Mouse (Mus musculus) intestine, postnatal 0 days (tissue): Measurements from ENCODE around the gene Celsr1. TPM values are rescaled to one million over a fixed set of nuclear protein-coding genes. Genes with fewer than 3 reads are reported as not detected.

ENCODE experiments used
- ATAC-seq: fragments of 200-750 bp; cut with Nextera tagmentation; 2 replicates; pipeline ENCODE4 v1.8.0; 2017; ENCODE audit warnings: mild to moderate bottlenecking, moderate TSS enrichment, moderate library complexity
- H3K27ac ChIP-seq: fragments of 300-500 bp; sonication (generic); 2 replicates; pipeline ENCODE4 v1.5.1; 2014; ENCODE audit warnings: mild to moderate bottlenecking, low read depth, low read length, moderate library complexity
- H3K27me3 ChIP-seq: fragments of 300-500 bp; sonication (generic); replicated peaks from 2 replicates; pipeline ENCODE4 v1.6.1; 2014; ENCODE audit warnings: low read length, mixed read lengths; ENCODE audit not compliant: control insufficient read depth, insufficient read depth
- H3K36me3 ChIP-seq: fragments of 300-500 bp; sonication (generic); 2 replicates; pipeline ENCODE4 v1.6.1; 2014; ENCODE audit warnings: mild to moderate bottlenecking, moderate library complexity; ENCODE audit not compliant: control insufficient read depth, insufficient read depth
- H3K4me1 ChIP-seq: fragments of 300-500 bp; sonication (generic); replicated peaks from 2 replicates; pipeline ENCODE4 v1.6.1; 2014; ENCODE audit warnings: antibody characterized with exemption, low read length, mixed read lengths; ENCODE audit not compliant: control insufficient read depth, insufficient read depth
- H3K4me2 ChIP-seq: fragments of 300-500 bp; sonication (generic); replicated peaks from 2 replicates; pipeline ENCODE4 v1.6.1; 2014; ENCODE audit warnings: low read depth, mild to moderate bottlenecking, moderate library complexity
- H3K4me3 ChIP-seq: fragments of 300-500 bp; sonication (generic); 2 replicates; pipeline ENCODE4 v1.5.1; 2014; ENCODE audit warnings: low read depth, low read length
- H3K9ac ChIP-seq: fragments of 300-500 bp; sonication (generic); 2 replicates; pipeline ENCODE4 v1.6.1; 2014; ENCODE audit warnings: mild to moderate bottlenecking, low read depth, low read length
- H3K9me3 ChIP-seq: fragments of 300-500 bp; sonication (generic); 2 replicates; pipeline ENCODE4 v1.6.1; 2016; ENCODE audit warnings: mixed run types; ENCODE audit not compliant: control insufficient read depth
- CTCF ChIP-seq: sonication (generic); IDR thresholded peaks from 2 replicates; pipeline ENCODE4 v1.5.1; 2016; ENCODE audit warnings: low read depth, mild to moderate bottlenecking, control low read depth, antibody characterized with exemption, moderate library complexity
- whole genome bisulfite sequencing: fragments of 180-500 bp; shearing (Covaris S2); extraction: QIAGEN DNeasy Blood & Tissue Kit; methylation state at CpG from one replicate; pipeline ENCODE4 v1.1.7; 2014; 5-methylcytosine and 5-hydroxymethylcytosine counted together
- polyA plus RNA-seq: library from polyadenylated mRNA; unstranded; fragments of >200 nt; fragmentation: Nextera tagmentation; extraction: Ambion mirVana; gene quantifications from 2 replicates; pipeline ENCODE4 v1.2.1, GENCODE M21; 2015

The Celsr1 gene
- polyA plus RNA-seq, 1 experiment from 2014 or later: 0.39 TPM

DNA sequence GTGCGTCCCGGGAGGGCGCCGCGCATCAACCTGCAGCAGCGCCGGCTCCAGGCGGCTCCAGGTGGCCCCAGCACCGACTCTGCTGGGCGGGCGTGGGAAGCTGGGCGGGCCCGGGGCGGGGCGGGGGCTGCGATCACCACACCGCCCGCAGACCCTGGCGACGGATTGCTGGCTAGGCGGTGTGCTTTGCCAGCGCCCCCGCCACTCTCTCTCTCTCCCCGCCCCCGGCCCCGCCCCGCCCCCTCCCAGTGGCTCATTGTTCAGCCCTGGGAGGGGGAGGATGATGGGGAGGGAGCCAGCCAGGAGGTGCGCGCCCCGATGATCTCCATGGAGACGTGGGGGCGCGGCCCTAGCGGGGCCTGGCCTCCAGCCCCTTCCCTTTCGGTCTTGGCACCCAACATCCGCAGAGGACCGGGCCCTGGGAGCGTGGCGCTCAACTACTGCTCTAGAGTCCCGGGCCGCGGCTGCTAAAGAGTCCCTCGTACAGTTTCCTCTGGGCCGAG is 495 bp upstream of the Celsr1 start:
- H3K27ac ChIP-seq: no peak overlapping the region
- H3K9ac ChIP-seq: no peak overlapping the region
- no peak for TF ChIP-seq CTCF
- H3K9me3 ChIP-seq: no peaks in the 10 kb centered on the region
- H3K36me3 ChIP-seq: no peaks in the 10 kb centered on the region
- peaks cover 35% of the 10 kb centered on the region for H3K27me3 ChIP-seq
- ATAC-seq: peak; percentile 37
- H3K4me3 ChIP-seq: peak overlapping the region; percentile 54
- peak overlapping the region; percentile 86 for H3K4me2 ChIP-seq
- H3K4me1 ChIP-seq: peaks cover 4% of the 10 kb centered on the region; the same call in 1 of the 2 replicates
- under 1% methylated on average over 43 of the region's 44 CpGs for WGBS

DNA sequence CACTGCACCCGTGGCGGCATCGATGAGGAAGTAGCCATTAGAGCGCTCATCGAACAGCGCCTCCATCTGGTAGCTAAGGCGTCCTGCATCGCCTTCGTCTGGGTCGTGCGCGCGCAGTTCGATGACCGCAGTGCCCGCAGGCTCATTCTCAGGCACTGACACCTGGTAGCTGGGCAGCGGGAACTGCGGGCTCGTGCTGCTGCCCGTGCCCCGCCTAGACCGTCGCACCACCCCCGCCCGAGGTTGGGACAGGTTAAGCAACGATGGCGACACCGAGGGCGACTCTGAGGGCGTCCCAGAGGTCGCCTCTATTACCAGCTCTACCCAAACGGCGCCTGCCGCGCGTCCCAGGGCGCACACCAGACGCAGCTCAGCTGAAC is 776 bp downstream of the Celsr1 start:
- Histone ChIP-seq H3K27ac (no peak overlapping the region), H3K4me2 (peak overlapping the region; percentile 86), H3K4me1 (peaks cover 4% of the 10 kb centered on the region; the same call in 1 of the 2 replicates), H3K36me3 (no peaks in the 10 kb centered on the region), H3K4me3 (peak overlapping the region; percentile 54), H3K27me3 (peaks cover 33% of the 10 kb centered on the region), H3K9me3 (no peaks in the 10 kb centered on the region), H3K9ac (0 out of 2 replicates have a peak overlapping the region, but pooled peaks have one; percentile 17)
- ATAC-seq: no peak
- under 1% methylated on average over 38 of the region's 38 CpGs for WGBS
- TF ChIP-seq CTCF: peak; percentile 73

DNA sequence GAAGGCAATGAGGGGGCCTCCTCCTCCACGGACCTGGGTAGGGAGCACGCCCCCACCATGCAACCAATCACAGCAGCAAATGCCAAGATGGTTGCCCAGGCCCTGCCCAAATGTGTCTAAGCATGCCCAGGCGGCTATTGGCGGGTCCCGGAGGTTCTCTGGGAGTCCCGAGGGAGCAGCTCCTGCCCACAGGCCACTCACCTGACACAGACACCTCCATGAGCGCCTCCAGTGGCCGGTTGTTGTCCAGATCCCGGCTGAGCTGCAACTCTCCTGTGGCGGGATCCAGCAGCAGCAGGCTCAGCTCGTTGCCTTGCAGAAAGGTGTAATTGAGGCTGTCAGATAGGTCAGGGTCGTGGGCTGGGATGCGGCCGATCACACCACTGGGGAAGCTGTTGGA is 3.6 kb downstream of the Celsr1 start:
- Histone ChIP-seq H3K9me3 (no peaks in the 10 kb centered on the region), H3K27ac (no peak overlapping the region), H3K36me3 (no peaks in the 10 kb centered on the region), H3K9ac (no peak overlapping the region), H3K4me2 (peak overlapping the region; percentile 9; the same call in 1 of the 2 replicates), H3K4me3 (no peak overlapping the region), H3K4me1 (peaks cover 4% of the 10 kb centered on the region; the same call in 1 of the 2 replicates), H3K27me3 (peaks cover 32% of the 10 kb centered on the region)
- ATAC-seq: no peak
- WGBS: 78% methylated on average over 14 of the region's 14 CpGs
- peak; percentile 18; the same call in 1 of the 2 replicates for TF ChIP-seq CTCF

DNA sequence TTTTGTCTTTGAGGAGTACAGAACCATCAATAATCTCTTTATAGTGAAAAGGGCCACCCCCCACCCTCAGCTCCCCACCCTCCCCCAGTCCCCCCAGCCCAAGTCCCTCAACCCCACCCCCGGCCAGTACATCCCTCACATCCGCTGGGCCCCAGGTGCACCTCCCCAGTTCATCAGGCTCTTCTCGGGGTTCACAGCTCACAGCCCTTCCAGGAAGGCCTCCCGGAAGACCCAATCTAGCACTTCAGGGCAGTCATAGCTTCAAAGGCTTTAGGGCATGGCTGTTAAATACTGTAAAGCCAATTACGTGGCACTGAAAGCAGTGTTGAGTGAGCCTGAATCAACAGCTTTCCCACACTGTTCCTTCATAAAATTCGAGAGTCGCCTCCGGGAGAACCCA is 5.7 kb downstream of the Celsr1 start:
- no peak overlapping the region for H3K4me2 ChIP-seq
- WGBS: 68% methylated on average over 8 of the region's 8 CpGs
- ATAC-seq: no peak
- no peak overlapping the region for H3K9ac ChIP-seq
- no peaks in the 10 kb centered on the region for H3K36me3 ChIP-seq
- no peak overlapping the region for H3K4me3 ChIP-seq
- no peak for TF ChIP-seq CTCF
- no peaks in the 10 kb centered on the region for H3K9me3 ChIP-seq
- no peaks in the 10 kb centered on the region for H3K4me1 ChIP-seq
- H3K27ac ChIP-seq: no peak overlapping the region
- H3K27me3 ChIP-seq: peaks cover 13% of the 10 kb centered on the region

DNA sequence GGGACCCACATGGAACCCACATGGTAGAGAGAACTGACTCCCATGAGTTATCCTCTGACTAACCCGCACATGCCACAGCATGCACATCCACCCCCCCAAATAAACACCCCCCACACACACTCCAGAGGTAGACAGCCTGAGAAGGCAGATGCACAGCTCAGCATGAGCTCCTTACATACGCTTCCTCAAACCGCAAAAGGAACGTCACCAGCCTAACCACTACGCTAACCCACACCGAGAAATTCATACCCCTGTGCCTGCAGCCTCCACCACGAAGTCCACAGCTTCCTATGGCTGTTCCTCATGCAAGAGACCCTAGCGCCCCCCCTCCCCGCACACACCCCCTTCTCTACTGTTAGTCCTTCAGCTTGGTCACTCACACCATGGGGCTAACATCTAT is 11.6 kb downstream of the Celsr1 start:
- Histone ChIP-seq H3K4me2 (no peak overlapping the region), H3K4me1 (no peaks in the 10 kb centered on the region; the same call in 1 of the 2 replicates), H3K27ac (no peak overlapping the region), H3K9ac (no peak overlapping the region), H3K9me3 (no peaks in the 10 kb centered on the region), H3K27me3 (peaks cover 5% of the 10 kb centered on the region; the same call in 1 of the 2 replicates), H3K36me3 (no peaks in the 10 kb centered on the region), H3K4me3 (no peak overlapping the region)
- no peak for ATAC-seq
- 63% methylated on average over 9 of the region's 9 CpGs for WGBS
- TF ChIP-seq CTCF: no peak

DNA sequence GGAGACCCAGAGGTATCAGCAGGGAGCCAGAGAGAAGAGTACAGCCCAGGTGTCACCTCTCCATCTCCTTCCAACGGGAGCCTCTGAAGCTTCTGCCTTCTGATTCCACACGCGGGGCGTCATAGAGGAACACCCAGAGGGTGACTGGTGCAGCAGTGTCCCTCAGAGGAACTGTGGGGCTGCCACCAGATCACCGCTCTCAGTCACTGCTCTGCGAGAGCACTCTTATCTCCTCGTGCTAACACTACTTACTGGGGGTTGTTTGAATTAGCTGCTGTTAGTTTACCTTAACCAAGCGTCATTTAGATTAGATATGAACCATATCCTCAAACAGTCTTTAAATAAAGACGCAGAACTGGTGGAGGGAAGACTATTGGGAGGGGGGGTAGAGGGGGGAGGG is 12.3 kb downstream of the Celsr1 start:
- Histone ChIP-seq H3K27ac (no peak overlapping the region), H3K4me1 (no peaks in the 10 kb centered on the region; the same call in 1 of the 2 replicates), H3K4me3 (no peak overlapping the region), H3K36me3 (no peaks in the 10 kb centered on the region), H3K27me3 (peaks cover 5% of the 10 kb centered on the region; the same call in 1 of the 2 replicates), H3K4me2 (no peak overlapping the region), H3K9me3 (no peaks in the 10 kb centered on the region), H3K9ac (no peak overlapping the region)
- WGBS: 16% methylated on average over 9 of the region's 9 CpGs
- ATAC-seq: no peak
- no peak for TF ChIP-seq CTCF
